Mouse (Mus musculus): ENCODE measurements around the gene Il2rb.

DNA sequence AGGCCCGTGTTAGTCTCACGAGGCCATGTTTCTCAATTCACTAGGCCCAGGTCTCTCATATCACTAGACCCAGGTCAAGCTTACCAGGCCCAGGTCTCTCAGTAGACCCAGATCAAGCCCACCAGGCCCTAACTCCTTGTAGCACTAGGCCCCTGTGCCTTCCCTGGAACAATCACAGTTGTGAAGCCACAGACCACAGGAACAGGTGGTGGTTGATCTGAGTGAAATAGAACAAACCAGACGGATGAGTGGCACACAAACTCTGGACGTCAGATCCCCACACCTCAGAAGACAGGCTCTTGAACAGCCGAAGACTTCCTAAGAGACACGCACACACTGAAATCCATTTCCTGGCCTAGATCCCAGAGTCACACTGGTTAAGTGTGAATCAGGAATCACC, 15.7 kb upstream of the Il2rb start:
- TF ChIP-seq TAL1 (IDR thresholded peaks at IDR 0.05; ENCODE audit: low read length), result no peak
- no peak for TF ChIP-seq POLR2A (IDR thresholded peaks at IDR 0.05; ENCODE audit: control insufficient read depth in 1 of 2, insufficient read depth in 1 of 2, low read depth in 1 of 2, low read length in 2 of 2, poor library complexity in 1 of 2)
- no peak for TF ChIP-seq MEF2A (IDR thresholded peaks at IDR 0.05; ENCODE audit: extremely low read depth, insufficient replicate concordance, low read depth, low read length, poor library complexity, severe bottlenecking)
- TF ChIP-seq SMC3 (IDR thresholded peaks at IDR 0.05; ENCODE audit: low read depth, low read length), result no peak
- no peak for TF ChIP-seq USF1 (IDR thresholded peaks at IDR 0.05; ENCODE audit: low read depth, low read length)
- no peak for TF ChIP-seq CTCF (IDR thresholded peaks at IDR 0.05 in 2 of 3, conservative IDR thresholded peaks at IDR 0.05 in 1 of 3; ENCODE audit: control insufficient read depth in 1 of 3, insufficient read depth in 1 of 3, low read depth in 2 of 3, low read length in 3 of 3, poor library complexity in 1 of 3, severe bottlenecking in 1 of 3)

Measured in MEL (cell line).